Mouse (Mus musculus): ENCODE data around the gene Sipa1l2.

Sipa1l2 gene

DNA sequence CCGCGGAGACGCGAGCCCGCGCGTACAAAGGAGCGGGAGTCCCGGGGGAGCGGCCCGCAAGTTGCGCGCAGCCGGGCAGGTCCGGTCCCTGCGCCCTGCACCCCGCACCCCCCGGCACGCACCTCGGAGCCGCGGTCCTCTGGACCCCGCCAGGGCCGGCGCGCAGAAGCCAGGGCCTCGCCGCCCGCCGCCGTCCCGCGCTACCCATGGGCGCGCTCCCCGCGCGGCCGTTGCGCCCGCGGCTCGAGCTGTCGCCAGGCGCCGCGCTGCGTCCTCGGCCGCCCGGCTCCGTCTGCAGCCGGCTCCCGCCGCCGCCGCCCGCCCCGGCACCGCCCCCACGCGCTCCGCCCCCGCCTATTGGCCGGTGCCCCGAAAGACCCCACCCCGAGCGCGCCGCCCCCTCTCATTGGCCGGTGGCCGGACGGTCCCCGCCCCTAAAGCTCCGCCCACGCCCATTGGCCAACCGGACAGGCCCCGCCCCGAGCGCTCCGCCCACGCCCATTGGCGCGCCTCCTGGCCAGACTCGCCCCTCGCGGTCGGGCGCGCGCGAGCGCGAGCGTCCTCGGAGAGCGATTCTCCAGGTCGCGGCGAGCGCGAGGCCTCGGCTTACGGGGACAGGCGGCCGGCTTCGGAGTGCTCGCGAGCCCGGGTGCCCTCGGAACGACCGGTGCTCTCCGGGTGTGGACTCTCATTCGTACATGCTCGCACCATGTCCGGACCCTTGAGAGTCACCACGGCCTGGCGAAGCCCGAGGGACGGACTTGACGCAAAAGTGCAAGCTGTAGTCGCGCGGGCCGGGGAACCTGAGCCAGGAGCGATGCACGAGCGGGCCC lies at the start of gene Sipa1l2:
Gene Sipa1l2, minus strand, starts transcription at position 276 of the 833 bp plus-strand sequence.
- peak; percentile 47 for ATAC-seq (ENCODE audit: low TSS enrichment)

DNA sequence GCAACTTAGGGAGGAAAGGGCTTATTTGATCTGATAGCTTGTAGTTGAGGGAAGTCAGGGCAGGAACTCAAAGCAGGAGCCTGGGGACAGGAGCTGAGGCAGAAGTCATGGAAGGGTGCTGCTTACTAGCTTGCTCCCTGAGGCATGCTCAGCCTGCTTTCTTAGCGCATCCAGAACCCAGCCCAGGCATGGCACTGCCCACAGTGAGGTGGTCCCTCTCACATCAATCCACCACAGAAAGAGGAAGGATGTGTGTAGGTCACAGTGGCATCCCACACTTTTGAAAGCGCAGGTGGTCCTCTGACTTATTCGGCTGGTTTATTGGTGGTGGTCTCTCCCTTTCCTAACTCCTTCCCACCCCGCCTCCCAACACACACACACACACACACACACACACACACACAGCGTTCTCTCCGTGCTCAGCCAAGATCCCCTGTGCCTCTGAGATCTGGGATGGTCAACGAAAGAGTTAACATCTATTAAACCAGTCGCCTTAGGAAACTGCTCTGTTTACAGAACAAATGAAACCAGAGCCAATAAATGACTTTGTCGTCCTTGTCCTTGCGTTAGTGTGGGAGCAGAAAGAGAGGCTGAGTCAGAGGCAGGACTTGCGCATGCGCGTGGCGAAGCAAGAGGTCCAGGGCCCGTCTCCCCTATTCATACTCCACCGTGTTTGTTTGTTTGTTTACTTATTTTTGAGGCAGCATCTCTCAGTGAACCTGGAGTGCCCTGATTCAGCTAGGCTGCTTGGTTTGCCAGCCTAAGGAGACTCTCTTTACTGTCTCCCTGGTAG lies 49.1 kb upstream of the Sipa1l2 start:
- ATAC-seq (ENCODE audit: low TSS enrichment): no peak

DNA sequence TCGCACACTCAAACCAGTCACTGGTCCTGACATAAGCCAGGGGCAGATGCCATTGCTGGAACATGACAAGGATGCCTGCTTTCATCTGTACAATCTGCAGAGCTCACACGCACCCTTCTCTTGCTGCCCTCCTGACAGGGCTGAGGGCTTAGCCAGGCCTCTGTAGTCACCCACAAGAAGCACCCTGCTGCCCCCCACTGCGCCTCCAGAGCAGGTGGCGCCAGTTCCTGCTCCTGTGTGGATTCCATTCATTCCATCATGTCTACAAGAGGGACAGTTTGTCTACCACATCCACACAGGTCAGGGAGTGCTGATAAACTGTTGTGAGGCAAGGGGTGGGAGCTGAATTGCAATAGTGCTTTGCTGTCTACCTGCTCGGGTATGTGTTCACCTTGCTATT lies 47.3 kb upstream of the Sipa1l2 start:
- ATAC-seq (ENCODE audit: low TSS enrichment): no peak

DNA sequence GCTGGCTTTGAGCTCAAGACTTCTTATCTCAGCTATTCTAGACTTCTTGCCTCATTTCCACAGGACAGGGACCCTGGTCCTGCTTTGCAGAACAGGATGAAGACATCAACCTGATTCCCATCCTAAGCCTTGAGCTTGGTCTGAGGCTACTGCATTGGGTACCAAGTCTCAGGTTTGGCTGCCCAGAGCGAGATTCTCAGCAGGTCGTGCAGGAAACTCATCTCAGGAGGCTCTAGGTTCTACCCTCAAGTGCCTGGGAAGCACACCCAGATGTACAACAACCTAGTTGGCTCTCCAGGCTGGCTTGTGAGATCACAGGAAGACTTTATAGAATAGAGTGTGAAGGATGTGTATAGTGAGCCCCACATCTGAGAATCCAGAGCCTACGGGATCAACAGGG lies 46.4 kb upstream of the Sipa1l2 start:
- no peak for ATAC-seq (ENCODE audit: low TSS enrichment)

DNA sequence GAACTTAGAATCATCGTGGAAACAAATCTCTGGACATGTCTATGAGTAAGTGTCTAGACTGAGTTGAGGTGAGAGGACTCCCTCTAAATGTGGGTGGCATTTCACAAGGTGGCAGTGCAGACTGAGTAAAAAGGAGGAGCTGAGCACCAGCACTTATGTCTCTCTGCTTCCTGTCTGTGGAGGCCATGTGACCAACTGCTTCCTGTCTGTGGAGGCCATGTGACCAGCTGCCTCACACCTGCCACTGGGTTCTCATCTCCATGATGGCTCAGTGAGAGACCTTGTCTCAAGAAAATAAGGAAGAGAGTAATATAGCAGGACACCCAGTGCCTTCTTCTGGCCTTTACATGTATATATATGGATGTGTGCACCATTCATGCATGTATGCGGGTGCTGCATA lies 43.9 kb upstream of the Sipa1l2 start:
- ATAC-seq (ENCODE audit: low TSS enrichment): no peak

DNA sequence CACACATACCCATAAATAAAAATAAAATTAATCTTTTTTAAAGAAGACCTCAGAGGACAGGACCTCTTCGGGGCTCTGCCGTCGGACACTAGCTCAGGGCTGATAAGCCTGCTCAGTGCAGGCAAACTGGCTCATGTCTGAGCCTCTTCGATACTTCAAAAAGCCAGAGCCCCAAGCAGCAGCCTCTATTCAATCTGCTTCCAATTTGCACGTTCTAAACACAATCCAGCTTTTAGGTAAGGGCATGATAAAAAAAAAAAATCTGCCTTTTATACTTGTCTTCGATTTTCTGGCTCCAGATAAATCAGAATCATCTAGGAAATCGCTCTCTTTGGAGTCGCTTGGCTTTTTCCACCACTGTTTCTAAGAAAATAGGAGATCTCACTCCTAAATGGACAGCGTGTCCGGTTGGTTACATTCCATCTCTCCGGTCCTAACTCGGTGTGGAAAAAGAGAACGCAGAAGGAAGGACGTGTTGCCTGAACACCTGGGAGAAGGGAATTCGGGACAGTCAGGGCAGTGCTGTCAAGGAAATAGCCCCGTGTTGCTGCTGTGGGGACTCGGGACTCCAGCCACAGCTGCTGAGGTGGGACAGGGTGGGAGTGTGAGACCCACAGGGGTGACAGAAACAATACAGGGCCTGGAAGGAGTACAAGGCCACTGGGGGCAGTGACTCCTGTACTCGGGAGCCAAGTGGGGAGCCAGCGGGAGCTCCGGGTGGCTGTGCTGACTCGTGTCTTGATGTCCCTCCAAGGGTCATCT lies 42.4 kb upstream of the Sipa1l2 start:
- no peak for ATAC-seq (ENCODE audit: low TSS enrichment)

DNA sequence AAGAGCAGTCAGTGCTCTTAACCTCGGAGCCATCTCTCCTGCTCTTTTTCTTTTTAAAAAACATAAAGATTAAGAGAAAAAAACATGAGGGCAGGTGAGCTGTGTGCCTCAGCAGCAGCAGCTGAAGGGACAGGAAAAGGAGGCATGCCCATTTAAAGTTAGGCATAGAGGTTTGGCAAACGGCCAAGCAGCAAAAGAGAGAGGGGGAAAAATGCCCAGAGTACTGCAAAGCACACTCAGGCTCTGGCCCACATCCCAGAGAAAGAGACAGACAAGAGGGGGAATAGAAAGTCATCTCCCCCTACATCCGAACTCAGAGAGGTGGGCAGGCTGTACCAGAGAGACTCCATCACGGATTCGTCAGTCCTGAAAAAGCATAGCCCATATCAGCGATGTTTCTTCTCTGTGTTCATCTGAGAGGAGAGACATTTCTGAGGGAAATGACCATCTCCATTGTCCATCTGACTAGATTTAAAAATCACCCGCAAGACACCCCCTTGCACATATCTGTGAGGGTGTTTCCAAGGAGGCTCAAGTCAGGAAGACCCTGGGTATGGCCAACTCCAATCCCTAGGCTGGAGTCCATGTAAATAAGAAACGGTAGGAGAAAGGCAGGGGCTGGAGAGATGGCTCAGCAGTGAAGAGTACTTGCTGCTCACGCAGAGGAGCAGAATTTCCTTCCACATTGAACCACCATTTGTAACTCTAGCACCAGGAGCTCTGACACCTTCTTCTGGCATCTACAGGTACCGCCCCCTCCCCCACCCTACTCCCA lies 41.6 kb upstream of the Sipa1l2 start:
- ATAC-seq (ENCODE audit: low TSS enrichment): no peak

DNA sequence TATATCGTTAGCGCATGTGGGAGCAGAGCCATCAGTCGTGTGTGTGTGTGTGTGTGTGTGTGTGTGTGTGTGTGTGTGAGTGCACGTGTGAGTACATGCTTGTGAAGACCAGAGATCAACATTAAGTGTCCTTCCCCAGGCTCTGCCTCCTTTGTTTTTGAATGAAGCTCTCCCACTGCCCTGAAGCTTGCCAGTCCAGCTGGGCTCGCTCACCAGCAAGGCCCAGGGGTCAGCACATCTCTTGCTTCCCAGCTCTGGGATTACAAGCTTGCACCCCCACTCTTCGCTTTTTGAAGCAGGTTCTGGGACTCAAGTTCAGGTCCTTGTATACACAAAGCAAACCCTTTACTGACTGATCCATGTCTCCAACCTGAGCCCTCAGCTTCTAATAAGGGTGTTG lies 40.1 kb upstream of the Sipa1l2 start:
- no peak for ATAC-seq (ENCODE audit: low TSS enrichment)

DNA sequence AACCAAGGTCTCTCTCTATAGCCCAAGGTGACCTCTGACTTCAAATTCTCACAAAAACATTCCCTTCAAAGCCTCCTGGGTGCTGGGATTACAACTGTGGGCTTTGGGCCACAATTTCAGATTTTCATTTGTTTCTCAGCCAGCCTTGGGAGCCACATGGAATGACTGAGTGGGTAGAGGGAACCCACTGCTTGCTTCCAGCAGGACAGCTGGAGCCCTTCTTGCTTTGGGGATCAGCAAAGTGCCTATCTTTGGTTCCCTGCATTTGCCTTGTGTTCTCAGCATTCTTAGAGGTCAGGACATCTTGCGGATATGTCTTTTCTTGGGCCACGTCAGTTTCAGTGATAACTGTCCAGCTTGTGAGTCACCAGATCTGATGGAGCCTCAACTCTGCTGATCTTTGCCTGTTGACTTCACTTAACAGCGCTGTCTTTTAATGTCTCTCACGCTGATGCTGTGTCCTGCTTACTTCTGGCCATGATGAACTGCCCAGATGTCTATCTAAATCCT lies 38.2 kb upstream of the Sipa1l2 start:
- ATAC-seq (ENCODE audit: low TSS enrichment): no peak

DNA sequence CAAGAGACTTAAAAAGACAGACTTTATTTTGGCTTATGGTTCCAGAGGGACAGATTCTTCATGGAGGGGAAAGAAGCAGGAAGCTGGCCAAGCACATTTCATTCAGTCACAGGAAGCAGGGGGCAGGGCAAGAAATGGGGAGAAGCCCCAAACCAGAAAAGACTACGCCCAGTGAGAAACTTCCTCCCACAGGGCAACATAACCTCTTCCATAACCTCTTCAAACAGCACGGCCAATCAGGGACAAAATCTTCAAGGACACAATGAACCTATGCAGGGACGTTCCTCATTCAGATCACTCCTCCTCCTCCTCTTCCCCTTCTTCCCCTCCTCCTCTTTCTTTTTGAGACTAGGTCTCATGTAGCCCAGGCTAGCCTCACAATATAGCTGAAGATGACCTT lies 37.3 kb upstream of the Sipa1l2 start:
- ATAC-seq (ENCODE audit: low TSS enrichment): no peak

DNA sequence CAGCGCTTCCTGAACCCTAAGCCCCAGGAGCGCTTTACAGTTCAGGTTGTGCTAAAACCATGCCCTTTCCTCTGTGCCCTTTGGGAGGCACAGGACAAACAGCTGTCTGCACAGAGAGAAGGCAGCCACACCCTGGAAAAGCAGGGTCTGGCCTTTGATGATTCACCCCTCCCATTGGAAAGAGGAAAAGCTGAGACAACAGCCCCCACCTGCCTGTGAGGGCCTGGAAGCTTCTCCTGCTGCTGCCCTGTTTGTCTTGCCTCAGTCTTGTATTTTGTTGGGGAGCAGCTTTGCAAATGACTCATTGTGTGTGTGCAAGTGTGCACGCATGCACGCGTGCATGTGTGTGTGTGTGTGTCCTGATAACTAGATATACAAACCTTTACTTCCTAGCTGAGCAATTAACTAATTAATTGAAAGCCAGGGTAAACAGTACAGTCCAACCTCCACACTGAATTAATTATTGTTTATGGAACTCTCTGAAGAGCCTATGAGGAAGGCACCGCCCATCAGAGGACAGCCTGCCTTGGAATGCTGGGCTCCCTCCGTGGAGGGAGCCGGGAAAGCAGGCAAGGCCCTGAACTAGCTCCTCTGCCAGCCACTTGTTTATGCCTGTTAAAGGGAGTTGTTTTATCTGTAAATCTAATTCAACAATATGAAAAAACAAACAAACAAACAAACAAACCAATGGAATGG lies 35.4 kb upstream of the Sipa1l2 start:
- ATAC-seq (ENCODE audit: low TSS enrichment): no peak

DNA sequence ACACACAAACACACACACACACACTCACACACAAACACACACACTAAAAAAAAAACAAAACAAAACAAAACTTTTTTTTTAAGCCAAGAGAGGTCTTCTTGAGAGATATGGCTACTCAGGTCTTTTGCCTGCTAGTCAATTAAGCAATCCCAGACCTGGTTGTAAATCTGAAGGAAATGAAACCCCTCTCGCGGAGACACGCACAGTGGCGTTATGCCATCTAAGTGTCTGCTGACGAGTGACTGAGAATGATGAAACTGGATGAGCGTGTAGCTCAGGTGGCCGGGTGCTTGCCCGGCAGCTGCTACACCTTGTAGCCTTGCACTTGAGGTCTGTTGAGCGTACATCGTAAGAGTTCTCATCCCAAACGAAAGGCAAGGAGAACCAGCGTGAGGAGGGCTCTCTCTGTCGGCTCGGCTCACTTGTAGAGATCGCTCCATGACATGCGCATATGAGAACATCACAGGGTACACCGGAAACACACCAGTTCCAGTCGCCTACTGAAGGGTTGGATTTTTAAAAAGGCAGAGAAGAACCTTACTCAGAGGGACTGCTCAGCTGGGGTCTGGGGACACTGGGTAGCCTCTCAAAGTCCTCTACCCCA lies 34.7 kb upstream of the Sipa1l2 start:
- no peak for ATAC-seq (ENCODE audit: low TSS enrichment)

DNA sequence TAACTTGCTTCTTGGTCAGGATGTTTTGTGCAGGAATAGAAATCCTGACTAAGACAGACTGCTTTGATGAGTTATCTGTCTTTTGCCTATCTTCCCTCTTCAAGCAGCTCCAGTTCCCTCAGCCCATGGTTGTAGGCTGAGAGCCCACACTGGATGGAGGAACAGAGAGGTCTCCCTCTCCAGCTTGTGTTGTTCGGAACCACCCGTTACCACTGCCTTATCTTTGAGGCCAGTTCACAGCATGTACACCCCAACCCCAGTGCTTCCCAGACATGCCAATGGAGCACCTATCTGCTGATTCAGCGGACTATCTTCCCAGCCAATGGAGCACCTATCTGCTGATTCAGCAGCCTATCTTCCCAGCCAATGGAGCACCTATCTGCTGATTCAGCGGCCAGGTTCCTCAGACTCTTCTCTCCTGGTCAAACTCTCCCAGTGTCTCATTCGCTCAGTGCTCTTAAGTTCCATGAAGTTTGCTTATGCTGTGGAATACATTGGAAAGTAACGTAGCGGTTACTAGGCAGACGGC lies 33.8 kb upstream of the Sipa1l2 start:
- ATAC-seq (ENCODE audit: low TSS enrichment): no peak

DNA sequence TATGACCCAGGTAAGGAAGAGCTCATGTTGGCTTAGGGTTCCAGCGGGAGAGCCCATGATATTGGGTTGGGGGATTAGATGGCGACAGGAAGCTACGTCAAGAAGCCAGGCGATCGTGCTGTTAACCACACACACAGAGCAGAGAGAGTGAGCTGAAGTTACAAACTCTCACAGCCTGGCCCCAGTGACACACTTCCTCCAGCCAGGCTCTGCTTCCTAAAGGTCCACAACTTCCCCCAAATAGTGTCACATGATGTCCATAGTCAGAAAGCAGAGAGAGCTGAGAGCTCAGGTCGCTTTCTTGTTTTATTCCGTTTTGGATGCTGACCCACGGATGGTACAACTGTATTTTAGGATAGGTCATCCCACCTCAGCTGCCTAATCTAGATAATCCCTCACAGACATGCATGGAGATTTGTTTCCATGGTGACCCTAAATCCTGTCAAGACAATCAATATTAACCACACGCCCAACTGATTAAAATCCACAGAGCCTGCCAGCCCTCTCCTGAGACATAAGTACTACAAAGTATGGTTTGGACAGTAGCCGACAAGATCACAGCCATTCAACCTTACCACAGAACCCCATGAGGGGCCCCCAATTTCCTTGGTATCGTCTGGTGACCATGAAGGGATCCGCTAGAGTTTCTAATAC lies 30.6 kb upstream of the Sipa1l2 start:
- no peak; the same call in 1 of the 2 replicates for ATAC-seq (ENCODE audit: low TSS enrichment)

DNA sequence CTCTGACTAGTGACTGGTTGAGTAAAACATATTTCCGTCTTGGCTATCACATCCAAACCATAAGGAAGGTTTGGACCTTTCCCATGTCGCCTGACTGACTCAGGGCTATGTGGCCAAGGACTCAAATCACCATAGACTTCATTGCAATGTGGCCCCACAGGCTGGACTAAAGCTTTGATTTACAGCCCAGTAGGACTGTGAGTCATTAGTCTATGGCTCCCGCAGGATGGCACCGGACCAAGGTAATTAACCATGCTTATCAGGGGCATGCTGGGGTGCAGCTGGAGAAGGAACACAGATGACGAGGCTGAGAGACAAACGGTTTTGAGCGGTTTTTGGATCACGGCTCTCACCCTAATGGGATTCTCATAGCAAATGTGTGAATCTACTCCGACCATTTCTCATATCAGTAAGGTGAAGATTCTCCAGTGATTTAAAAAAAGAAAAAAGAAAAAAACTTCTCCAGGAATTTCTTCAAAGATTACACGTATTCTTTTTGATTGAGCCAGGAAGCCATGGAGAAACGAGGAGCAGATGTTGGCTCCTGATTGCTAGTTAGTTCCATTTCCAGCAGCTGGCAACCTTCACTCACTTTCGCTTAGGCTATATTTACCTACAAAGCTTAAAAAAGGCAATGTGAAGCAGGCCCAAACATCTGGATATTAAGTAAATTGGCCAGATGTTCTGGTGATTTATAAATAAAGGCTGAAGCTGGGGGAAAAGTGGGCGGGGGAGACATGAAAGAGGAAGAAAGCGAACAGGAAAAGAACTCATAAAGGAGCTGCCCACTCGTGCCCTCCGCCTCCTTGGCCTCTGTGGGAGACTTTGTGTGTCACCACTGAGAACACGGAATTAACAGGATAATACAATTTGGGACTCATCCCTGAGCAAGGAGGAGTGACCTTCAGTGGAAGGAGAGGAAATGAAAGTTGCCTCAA lies 26.2 kb upstream of the Sipa1l2 start:
- no peak for ATAC-seq (ENCODE audit: low TSS enrichment)

DNA sequence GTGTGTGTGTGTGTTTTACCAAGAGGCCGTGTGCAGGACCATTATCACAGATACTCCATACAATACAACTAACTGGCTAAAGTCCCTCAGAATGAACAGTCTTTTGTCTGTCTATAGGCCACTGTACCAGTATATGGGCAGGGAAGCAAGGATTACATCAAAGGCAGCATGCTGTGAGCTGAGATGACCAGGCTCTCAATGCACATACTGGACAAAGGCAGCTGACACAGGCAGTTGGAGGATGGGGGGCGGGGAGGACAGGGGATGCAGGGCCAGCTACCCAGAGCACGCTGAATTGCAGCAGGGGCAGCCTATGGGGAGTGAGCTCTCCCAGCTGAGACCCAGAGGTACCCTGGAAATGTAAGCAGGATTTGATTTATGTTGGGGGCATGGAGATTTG lies 20.8 kb upstream of the Sipa1l2 start:
- ATAC-seq (ENCODE audit: low TSS enrichment): no peak

DNA sequence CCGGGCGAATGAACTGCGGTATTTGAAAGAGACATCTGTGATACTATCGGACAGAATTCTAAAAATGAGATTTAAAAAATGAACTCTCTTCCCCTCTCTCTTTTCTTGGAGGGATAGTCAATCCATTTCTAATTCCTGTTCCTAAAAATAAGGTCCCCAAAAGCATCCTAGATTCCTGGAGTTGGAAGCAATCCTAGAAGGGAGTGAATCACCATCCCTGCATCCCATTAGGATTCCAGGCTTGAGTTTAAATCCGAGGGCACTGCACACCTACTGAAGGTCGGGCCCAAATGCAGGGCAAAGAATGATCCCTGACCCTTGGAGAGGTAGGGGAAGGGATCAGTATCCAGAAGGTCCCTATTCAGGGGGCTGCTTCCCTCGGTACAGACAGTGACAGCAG lies 17.0 kb upstream of the Sipa1l2 start:
- peak; percentile 76; the same call in 1 of the 2 replicates for ATAC-seq (ENCODE audit: low TSS enrichment)

DNA sequence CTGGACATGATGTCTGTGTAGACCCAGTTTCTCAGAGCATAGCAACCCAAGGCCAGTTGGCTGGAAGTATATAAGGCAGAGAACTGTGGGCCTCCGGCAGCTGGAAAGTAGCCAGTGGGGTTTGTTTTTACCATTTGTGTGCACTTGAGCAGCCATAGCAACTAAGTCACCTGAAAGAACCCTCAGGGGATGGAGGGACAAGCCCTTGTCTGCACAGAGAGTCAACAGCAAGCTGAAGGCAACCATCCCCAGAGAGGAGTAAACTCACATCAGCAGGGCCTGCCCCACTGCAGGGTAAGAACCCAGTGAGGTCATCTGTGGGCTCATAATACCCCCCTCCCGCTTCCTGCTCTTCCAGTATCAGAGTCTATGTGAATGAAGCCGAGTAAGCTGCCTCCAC lies 14.7 kb upstream of the Sipa1l2 start:
- ATAC-seq (ENCODE audit: low TSS enrichment): no peak
